Mouse (Mus musculus): ENCODE measurements at regions not wholly inside any gene's neighbourhood (a gene's known extent, or its start where the extent isn't known, plus 50 kb on each side); places are given as distances from the start of the nearest gene placed in this dataset.

DNA sequence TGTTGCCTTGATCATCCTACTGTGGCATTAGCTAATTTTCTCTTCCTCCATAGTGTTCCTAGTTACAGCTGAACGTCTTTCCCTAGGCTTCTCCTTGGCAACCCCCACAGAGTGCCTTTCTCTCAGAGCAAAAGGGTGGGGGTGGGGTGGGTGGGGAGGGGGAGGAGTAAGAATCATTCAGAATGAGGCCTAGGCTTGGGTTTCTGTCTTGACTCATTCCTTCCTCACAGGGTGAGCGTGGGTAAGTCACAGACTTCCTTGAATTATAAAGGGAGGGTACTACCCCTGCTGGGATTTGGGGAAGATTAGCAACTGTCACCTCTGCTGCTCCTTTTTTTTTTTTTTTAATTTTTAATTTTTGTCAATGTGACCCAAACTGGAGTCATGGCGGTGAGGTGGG lies 114.5 kb downstream of the Dhx35 start:
- ATAC-seq (ENCODE audit: insufficient number of reproducible peaks, insufficient read depth, low FRiP score, low TSS enrichment, low read depth), result no peak
- Histone ChIP-seq H3K9me3 (no peaks in the 10 kb centered on the region), H3K4me3 (replicated peaks) (no peak overlapping the region), H3K27ac (no peak overlapping the region), H3K4me1 (replicated peaks) (0 out of 2 replicates have a peak, but pooled peaks cover 4% of the 10 kb centered on the region), H3K36me3 (no peaks in the 10 kb centered on the region), H3K4me2 (no peak overlapping the region), H3K9ac (replicated peaks) (no peak overlapping the region), H3K27me3 (peaks cover 30% of the 10 kb centered on the region)
- WGBS, result 65% methylated on average over 3 of the region's 3 CpGs

DNA sequence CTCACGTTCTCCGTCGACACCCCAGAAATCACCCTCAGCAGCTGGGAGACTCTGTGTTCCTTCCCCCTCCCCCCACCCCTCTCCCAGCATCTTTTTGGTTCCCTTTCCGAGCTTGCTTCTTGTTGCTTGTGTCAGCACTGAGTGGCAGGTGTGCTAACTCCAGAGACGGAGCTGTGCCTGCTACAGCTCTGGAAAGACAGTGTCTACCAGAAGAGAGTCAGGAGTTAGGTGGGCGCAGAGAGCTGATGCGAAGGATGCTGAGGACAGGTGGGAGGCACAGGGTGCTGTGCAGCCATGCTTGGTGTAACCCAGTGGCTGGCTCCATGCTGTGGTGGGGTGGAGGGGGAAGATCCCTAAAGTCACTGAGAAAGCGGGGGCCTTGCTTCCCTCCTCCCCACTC lies 115.7 kb downstream of the Dhx35 start:
- Histone ChIP-seq H3K4me1 (replicated peaks) (no peaks in the 10 kb centered on the region), H3K27ac (no peak overlapping the region), H3K36me3 (no peaks in the 10 kb centered on the region), H3K9me3 (no peaks in the 10 kb centered on the region), H3K27me3 (peaks cover 30% of the 10 kb centered on the region), H3K4me3 (replicated peaks) (no peak overlapping the region), H3K9ac (replicated peaks) (no peak overlapping the region), H3K4me2 (no peak overlapping the region)
- no peak for ATAC-seq (ENCODE audit: insufficient number of reproducible peaks, insufficient read depth, low FRiP score, low TSS enrichment, low read depth)
- WGBS, result 53% methylated on average over 8 of the region's 8 CpGs

DNA sequence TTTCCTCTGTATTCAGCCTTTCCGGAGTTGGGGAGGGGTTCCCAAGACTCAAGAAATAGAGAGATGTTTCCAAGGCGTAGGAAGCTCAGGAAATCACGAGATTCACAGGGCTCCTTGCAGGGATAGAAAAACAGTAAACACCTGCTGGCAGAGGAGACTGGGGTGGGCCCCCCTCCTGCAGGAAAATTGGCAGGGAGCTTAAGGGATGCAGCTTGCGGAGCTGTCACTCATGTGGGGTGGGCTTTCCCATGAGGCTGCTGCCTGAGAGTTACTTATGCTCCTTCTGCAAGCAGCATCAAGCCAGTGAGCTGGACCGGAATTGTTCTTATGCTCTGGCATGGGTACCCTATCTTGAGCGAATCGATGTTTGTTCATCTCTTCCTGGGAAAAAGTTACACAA lies 116.6 kb downstream of the Dhx35 start:
- 55% methylated on average over 7 of the region's 7 CpGs for WGBS
- H3K36me3 ChIP-seq, result no peaks in the 10 kb centered on the region
- H3K27ac ChIP-seq, result no peak overlapping the region
- H3K4me1 ChIP-seq (replicated peaks), result no peaks in the 10 kb centered on the region
- no peak overlapping the region for H3K9ac ChIP-seq (replicated peaks)
- no peak overlapping the region for H3K4me2 ChIP-seq
- ATAC-seq (ENCODE audit: insufficient number of reproducible peaks, insufficient read depth, low FRiP score, low TSS enrichment, low read depth), result no peak
- H3K9me3 ChIP-seq, result no peaks in the 10 kb centered on the region
- H3K4me3 ChIP-seq (replicated peaks), result no peak overlapping the region
- peaks cover 30% of the 10 kb centered on the region for H3K27me3 ChIP-seq

DNA sequence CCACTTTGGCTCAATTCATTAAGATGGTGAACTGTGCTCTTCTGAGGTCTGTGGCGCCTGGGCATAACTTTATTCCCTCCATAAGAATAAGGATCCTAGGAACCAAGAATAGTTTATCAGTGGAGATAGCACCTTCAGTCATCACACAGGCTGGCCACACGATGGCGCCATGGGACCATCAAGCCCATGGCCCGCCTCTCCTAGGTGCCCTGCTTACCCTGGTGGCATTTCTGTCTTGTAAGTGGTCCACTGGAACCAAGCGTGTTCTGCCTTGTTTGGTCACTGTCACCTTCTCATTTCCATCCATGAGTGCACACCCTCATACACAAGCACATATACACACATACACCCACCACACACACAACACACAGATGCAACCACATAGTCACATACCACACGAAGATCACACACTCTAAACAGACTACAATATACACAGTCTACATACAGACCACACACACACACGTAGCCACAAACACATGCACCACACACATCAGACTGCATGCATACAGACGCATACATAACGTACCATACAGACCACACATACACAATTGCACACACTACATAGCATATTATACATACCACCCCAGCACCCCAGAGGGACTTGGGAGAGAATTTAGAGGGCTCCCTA lies 118.1 kb downstream of the Dhx35 start:
- no peak for ATAC-seq (ENCODE audit: insufficient number of reproducible peaks, insufficient read depth, low FRiP score, low TSS enrichment, low read depth)
- Histone ChIP-seq H3K9ac (replicated peaks) (no peak overlapping the region), H3K36me3 (no peaks in the 10 kb centered on the region), H3K9me3 (no peaks in the 10 kb centered on the region), H3K27me3 (peaks cover 30% of the 10 kb centered on the region), H3K4me2 (no peak overlapping the region), H3K4me3 (replicated peaks) (no peak overlapping the region), H3K27ac (no peak overlapping the region), H3K4me1 (replicated peaks) (no peaks in the 10 kb centered on the region)
- 42% methylated on average over 9 of the region's 9 CpGs for WGBS

DNA sequence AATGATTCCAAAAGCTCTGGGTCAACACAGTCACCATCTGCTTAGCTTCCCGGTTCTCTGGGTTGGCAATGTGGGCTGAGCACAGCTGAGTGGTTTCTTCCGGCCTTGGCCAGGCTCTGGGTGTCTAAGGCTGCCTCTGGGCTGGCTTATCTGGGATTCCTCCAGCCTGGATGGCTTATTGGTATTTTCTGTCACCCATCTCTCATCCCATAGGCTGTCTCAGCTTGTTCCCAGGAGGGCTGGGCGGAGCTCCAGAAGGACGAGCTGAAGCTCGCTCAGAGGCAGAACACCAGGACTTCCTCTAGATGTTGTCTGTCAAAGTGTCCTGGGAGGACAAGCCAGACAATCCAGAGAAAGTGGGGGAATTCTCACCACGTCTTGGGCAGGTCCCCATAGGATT lies 122.8 kb downstream of the Dhx35 start:
- Histone ChIP-seq H3K36me3 (no peaks in the 10 kb centered on the region), H3K27ac (no peak overlapping the region), H3K9me3 (no peaks in the 10 kb centered on the region), H3K4me1 (replicated peaks) (no peaks in the 10 kb centered on the region), H3K9ac (replicated peaks) (no peak overlapping the region), H3K4me2 (no peak overlapping the region), H3K27me3 (0 out of 2 replicates have a peak, but pooled peaks cover 2% of the 10 kb centered on the region), H3K4me3 (replicated peaks) (no peak overlapping the region)
- WGBS, result 54% methylated on average over 6 of the region's 6 CpGs
- no peak for ATAC-seq (ENCODE audit: insufficient number of reproducible peaks, insufficient read depth, low FRiP score, low TSS enrichment, low read depth)

DNA sequence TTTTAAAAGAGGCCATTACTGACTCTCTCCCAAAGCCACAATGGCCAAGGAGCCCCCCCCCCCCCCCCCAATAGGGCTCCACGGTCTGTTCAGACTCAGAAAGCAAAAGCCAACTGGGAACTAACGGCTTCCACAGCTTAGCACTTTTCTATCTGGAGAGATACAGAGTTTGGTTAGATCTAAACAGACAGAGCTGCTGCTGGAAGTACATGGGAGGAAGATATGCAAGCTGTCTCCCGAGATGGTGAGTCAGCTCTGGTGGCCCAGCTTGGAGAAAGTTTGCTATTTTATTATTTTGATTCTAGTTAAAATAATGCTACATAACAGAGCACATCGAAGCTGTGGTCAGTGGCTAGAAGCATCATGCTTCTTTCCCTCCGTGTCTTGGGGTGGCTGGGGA lies 123.7 kb downstream of the Dhx35 start:
- ATAC-seq (ENCODE audit: insufficient number of reproducible peaks, insufficient read depth, low FRiP score, low TSS enrichment, low read depth), result no peak
- WGBS, result 87% methylated on average over 5 of the region's 5 CpGs
- Histone ChIP-seq H3K27me3 (0 out of 2 replicates have a peak, but pooled peaks cover 2% of the 10 kb centered on the region), H3K9ac (replicated peaks) (no peak overlapping the region), H3K4me2 (no peak overlapping the region), H3K9me3 (no peaks in the 10 kb centered on the region), H3K27ac (no peak overlapping the region), H3K4me1 (replicated peaks) (no peaks in the 10 kb centered on the region), H3K36me3 (no peaks in the 10 kb centered on the region), H3K4me3 (replicated peaks) (no peak overlapping the region)

DNA sequence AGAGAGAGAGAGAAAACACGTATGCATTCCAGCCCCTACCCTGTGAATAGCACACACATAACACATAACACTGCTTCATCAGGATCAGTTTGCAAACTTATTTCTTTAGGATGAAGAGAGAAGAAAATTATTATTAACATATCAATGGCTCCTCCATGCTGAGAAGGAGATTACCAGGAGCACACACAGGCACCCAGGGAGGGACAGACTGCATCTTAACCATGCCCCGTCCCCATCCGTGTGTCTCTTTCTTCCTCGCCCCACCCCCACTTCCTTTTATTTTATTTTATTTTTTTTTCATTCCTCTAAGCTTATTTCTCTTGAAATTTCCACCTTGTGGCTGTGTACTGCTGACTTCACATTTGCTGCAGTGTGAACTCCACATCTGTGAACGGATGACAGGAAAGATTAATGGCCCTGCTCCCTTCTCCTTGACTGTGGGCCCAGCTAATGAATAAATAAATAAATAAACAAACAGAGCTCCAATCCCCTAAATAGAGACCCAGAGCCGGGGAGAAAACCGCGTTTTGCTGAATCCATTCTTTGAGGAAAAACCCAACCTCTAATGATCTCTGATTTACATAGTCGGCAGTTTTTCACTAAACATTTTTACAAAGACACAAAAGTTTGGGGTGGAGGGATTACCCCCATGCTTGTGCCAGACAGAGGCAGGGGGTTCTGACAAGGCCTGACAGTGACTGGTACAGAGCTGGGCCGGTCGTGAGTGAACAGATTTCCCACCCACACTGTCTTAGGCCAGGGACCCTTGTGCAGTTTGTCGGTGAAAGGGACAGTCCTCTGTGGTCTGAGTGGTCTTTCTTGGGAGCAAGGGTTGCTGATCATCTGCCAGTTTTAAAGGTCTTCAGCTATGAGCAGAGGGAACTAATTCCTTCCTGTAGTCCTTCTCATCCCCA lies 127.0 kb downstream of the Dhx35 start:
- Histone ChIP-seq H3K9ac (replicated peaks) (no peak overlapping the region), H3K4me2 (no peak overlapping the region), H3K4me1 (replicated peaks) (no peaks in the 10 kb centered on the region), H3K36me3 (no peaks in the 10 kb centered on the region), H3K27me3 (no peaks in the 10 kb centered on the region; the same call in 1 of the 2 replicates), H3K27ac (no peak overlapping the region), H3K9me3 (no peaks in the 10 kb centered on the region), H3K4me3 (replicated peaks) (no peak overlapping the region)
- 72% methylated on average over 12 of the region's 12 CpGs for WGBS
- no peak for ATAC-seq (ENCODE audit: insufficient number of reproducible peaks, insufficient read depth, low FRiP score, low TSS enrichment, low read depth)

DNA sequence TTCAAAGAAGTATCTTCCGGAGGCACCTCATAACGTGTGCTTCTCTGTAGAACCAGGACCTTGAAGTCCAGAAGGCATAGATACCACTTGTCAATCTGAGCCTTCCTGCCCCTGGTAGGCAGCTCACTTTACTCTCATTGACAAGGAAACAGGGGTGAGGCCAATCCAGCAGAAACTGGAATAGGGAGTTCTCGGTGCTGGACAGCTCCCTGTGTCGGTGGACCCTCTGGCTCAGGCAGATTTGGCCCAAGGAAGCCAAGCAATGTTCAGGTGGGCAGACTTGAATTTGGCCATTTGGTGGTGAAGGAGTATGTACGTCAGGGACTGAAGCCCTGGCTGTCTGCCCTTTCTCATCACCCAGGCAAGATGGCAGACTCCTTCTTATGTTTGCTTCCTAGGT lies 128.2 kb downstream of the Dhx35 start:
- Histone ChIP-seq H3K4me3 (replicated peaks) (no peak overlapping the region), H3K4me1 (replicated peaks) (no peaks in the 10 kb centered on the region), H3K9me3 (no peaks in the 10 kb centered on the region), H3K27ac (no peak overlapping the region), H3K4me2 (no peak overlapping the region), H3K36me3 (no peaks in the 10 kb centered on the region), H3K9ac (replicated peaks) (no peak overlapping the region), H3K27me3 (no peaks in the 10 kb centered on the region; the same call in 1 of the 2 replicates)
- no peak for ATAC-seq (ENCODE audit: insufficient number of reproducible peaks, insufficient read depth, low FRiP score, low TSS enrichment, low read depth)
- 35% methylated on average over 5 of the region's 5 CpGs for WGBS

DNA sequence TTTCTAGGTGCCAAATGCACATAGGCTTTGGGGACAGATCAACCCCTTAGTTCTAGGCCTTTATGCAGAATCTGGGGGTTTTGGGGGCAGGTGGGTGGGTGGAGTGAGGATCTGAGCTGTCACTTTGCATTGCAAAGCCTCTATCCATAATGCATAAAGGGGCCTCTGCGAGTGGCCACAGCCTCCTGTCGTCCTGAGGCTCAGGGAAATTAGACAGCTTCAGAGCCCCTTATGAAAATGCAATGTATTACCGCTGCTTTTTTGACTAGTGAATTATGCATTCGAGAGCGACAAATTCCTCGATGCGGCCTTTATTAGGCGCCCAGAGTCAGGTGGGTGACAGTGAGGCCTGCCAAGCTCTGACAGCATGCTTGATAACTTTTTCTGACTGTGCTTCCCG lies 134.9 kb downstream of the Dhx35 start:
- H3K27ac ChIP-seq, result no peak overlapping the region
- H3K9ac ChIP-seq (replicated peaks), result no peak overlapping the region
- H3K9me3 ChIP-seq, result no peaks in the 10 kb centered on the region
- no peaks in the 10 kb centered on the region for H3K4me1 ChIP-seq (replicated peaks)
- H3K27me3 ChIP-seq, result no peaks in the 10 kb centered on the region; the same call in 1 of the 2 replicates
- ATAC-seq (ENCODE audit: insufficient number of reproducible peaks, insufficient read depth, low FRiP score, low TSS enrichment, low read depth), result no peak
- no peak overlapping the region for H3K4me2 ChIP-seq
- H3K4me3 ChIP-seq (replicated peaks), result no peak overlapping the region
- no peaks in the 10 kb centered on the region for H3K36me3 ChIP-seq
- WGBS, result 75% methylated on average over 9 of the region's 9 CpGs

DNA sequence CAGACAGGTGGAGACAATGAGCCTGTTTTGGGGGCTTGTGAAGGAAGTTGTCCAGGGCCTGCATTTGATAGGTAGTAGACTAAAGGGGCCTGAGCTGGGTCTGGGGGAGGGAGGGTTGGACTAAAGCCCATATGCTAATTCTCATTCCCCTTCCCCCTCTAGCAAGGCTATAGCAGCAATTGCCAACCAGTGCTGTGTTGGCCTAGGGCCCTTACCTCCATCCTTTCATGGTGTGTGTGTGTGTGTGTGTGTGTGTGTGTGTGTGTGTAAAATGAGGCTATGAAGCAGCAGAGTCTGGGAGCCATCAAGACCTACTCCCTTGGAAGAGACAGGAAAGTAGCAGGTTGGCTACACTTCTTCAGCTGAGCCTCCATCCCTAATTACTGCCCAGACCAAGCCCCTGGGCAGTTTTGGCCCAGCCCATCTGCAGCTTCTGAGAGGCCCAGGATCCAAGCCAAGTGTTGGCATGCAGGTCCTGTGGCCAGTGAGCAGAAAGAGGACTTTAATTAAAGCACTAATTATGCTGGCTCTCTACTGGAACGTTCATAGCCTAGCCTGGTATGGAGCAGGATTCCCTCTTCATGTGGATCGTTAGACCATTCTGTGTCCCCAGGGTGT lies 143.4 kb downstream of the Dhx35 start:
- no peaks in the 10 kb centered on the region for H3K27me3 ChIP-seq
- no peak for ATAC-seq (ENCODE audit: insufficient number of reproducible peaks, insufficient read depth, low FRiP score, low TSS enrichment, low read depth)
- 69% methylated on average over 2 of the region's 2 CpGs for WGBS
- no peaks in the 10 kb centered on the region for H3K36me3 ChIP-seq
- H3K4me2 ChIP-seq, result no peak overlapping the region
- no peaks in the 10 kb centered on the region for H3K9me3 ChIP-seq
- H3K27ac ChIP-seq, result no peak overlapping the region
- H3K4me1 ChIP-seq (replicated peaks), result no peaks in the 10 kb centered on the region
- H3K9ac ChIP-seq (replicated peaks), result no peak overlapping the region
- H3K4me3 ChIP-seq (replicated peaks), result no peak overlapping the region

DNA sequence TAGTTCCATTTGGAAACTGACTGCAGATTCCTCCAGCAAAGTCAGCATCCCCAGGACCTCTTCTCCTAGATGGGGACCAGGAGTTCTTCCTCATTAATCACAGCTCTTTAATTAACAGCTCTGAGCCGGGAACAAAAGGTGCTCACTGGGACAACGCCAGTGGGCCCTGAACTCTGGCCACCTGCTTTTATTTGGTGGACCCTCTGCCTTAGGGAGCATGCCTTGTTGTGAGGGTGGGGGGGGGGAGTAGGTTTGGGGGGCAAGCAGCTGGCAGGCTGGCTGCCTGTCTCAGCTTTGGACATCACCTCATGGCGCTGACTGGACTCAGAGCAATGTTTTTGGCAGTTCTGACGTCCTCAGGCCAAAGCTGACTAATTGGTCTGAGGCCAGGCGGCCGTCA lies 154.8 kb downstream of the Dhx35 start:
- Histone ChIP-seq H3K27me3 (no peaks in the 10 kb centered on the region), H3K4me2 (no peak overlapping the region), H3K9ac (replicated peaks) (no peak overlapping the region), H3K9me3 (no peaks in the 10 kb centered on the region), H3K4me3 (replicated peaks) (no peak overlapping the region), H3K4me1 (replicated peaks) (no peaks in the 10 kb centered on the region), H3K36me3 (no peaks in the 10 kb centered on the region), H3K27ac (no peak overlapping the region)
- no peak for ATAC-seq (ENCODE audit: insufficient number of reproducible peaks, insufficient read depth, low FRiP score, low TSS enrichment, low read depth)
- WGBS, result 26% methylated on average over 6 of the region's 6 CpGs

All from limb, embryonic 12.5 days (tissue).